Mouse (Mus musculus): ENCODE results near the gene Tcerg1l. TPM values are rescaled to one million over a fixed set of nuclear protein-coding genes. Genes with fewer than 3 reads are reported as not detected.

Tcerg1l gene
- polyA plus RNA-seq, 2 experiments: 0.01 TPM; not detected in 1

GRCm38 (mm10) chr7:138215177-138215830 lies 182.2 kb downstream of the Tcerg1l start:
- H3K4me1 ChIP-seq (replicated peaks; ENCODE audit: control insufficient read depth in 2 of 2, insufficient read depth in 2 of 2, low read length in 1 of 2): no peaks in the 10 kb centered on the region
- WGBS (ENCODE audit: insufficient replicate concordance): 40% methylated on average over 15 of the region's 15 CpGs
- H3K4me3 ChIP-seq (ENCODE audit: insufficient read depth in 1 of 2, low read depth in 2 of 2, low read length in 2 of 2): no peak overlapping the region
- no peaks in the 10 kb centered on the region for H3K27me3 ChIP-seq (ENCODE audit: control insufficient read depth, insufficient read depth, low read length)
- no peak overlapping the region for H3K27ac ChIP-seq
- no peak overlapping the region for H3K9ac ChIP-seq (replicated peaks)
- no peaks in the 10 kb centered on the region for H3K36me3 ChIP-seq (replicated peaks; ENCODE audit: control insufficient read depth, insufficient read depth, low read depth)
- TF ChIP-seq EP300 (IDR thresholded peaks at IDR 0.05; ENCODE audit: low read depth): no peak
- no peak for TF ChIP-seq CTCF (IDR thresholded peaks at IDR 0.05; ENCODE audit: low read depth)
- ATAC-seq (ENCODE audit: insufficient read depth) (no peak), DNase-seq (ENCODE audit: low read depth in 3 of 3, low spot score in 3 of 3) (no peak)
- no peaks in the 10 kb centered on the region for H3K9me3 ChIP-seq (ENCODE audit: control insufficient read depth, low read length)
- H3K4me2 ChIP-seq (ENCODE audit: low read depth): no peak overlapping the region

- no peaks in the 10 kb centered on the region for H3K27me3 ChIP-seq (ENCODE audit: control insufficient read depth, insufficient read depth, low read length)
- TF ChIP-seq EP300 (IDR thresholded peaks at IDR 0.05; ENCODE audit: low read depth) (no peak), CTCF (IDR thresholded peaks at IDR 0.05; ENCODE audit: low read depth) (no peak)
- H3K4me1 ChIP-seq (replicated peaks; ENCODE audit: control insufficient read depth in 2 of 2, insufficient read depth in 2 of 2, low read length in 1 of 2): no peaks in the 10 kb centered on the region
- no peaks in the 10 kb centered on the region for H3K36me3 ChIP-seq (replicated peaks; ENCODE audit: control insufficient read depth, insufficient read depth, low read depth)
- H3K9ac ChIP-seq (replicated peaks): no peak overlapping the region
- no peak overlapping the region for H3K4me2 ChIP-seq (ENCODE audit: low read depth)
- WGBS (ENCODE audit: insufficient replicate concordance): 39% methylated on average over 9 of the region's 9 CpGs
- H3K4me3 ChIP-seq (ENCODE audit: insufficient read depth in 1 of 2, low read depth in 2 of 2, low read length in 2 of 2): no peak overlapping the region
- H3K9me3 ChIP-seq (ENCODE audit: control insufficient read depth, low read length): no peaks in the 10 kb centered on the region
- DNase-seq (ENCODE audit: low read depth in 3 of 3, low spot score in 3 of 3) (no peak), ATAC-seq (ENCODE audit: insufficient read depth) (no peak)
- H3K27ac ChIP-seq: no peak overlapping the region
Observed at GRCm38 (mm10) chr7:138214710-138215109, 182.8 kb downstream of the Tcerg1l start.

GRCm38 (mm10) chr7:138209769-138210168 lies 187.8 kb downstream of the Tcerg1l start:
- H3K27me3 ChIP-seq (ENCODE audit: control insufficient read depth, insufficient read depth, low read length): no peaks in the 10 kb centered on the region
- H3K9me3 ChIP-seq (ENCODE audit: control insufficient read depth, low read length): no peaks in the 10 kb centered on the region
- H3K4me3 ChIP-seq (ENCODE audit: insufficient read depth in 1 of 2, low read depth in 2 of 2, low read length in 2 of 2): no peak overlapping the region
- no peak overlapping the region for H3K27ac ChIP-seq
- TF ChIP-seq EP300 (IDR thresholded peaks at IDR 0.05; ENCODE audit: low read depth): no peak
- H3K36me3 ChIP-seq (replicated peaks; ENCODE audit: control insufficient read depth, insufficient read depth, low read depth): no peaks in the 10 kb centered on the region
- no peak overlapping the region for H3K4me2 ChIP-seq (ENCODE audit: low read depth)
- H3K4me1 ChIP-seq (replicated peaks; ENCODE audit: control insufficient read depth in 2 of 2, insufficient read depth in 2 of 2, low read length in 1 of 2): no peaks in the 10 kb centered on the region
- 10% methylated on average over 5 of the region's 5 CpGs for WGBS (ENCODE audit: insufficient replicate concordance)
- ATAC-seq (ENCODE audit: insufficient read depth): no peak
- H3K9ac ChIP-seq (replicated peaks): no peak overlapping the region
- no peak for DNase-seq (ENCODE audit: low read depth in 3 of 3, low spot score in 3 of 3)

GRCm38 (mm10) chr7:138205124-138205523 lies 192.4 kb downstream of the Tcerg1l start:
- H3K36me3 ChIP-seq (replicated peaks; ENCODE audit: control insufficient read depth, insufficient read depth, low read depth): no peaks in the 10 kb centered on the region
- ATAC-seq (ENCODE audit: insufficient read depth) (no peak), DNase-seq (ENCODE audit: low read depth in 3 of 3, low spot score in 3 of 3) (no peak)
- H3K9me3 ChIP-seq (ENCODE audit: control insufficient read depth, low read length): no peaks in the 10 kb centered on the region
- no peaks in the 10 kb centered on the region for H3K27me3 ChIP-seq (ENCODE audit: control insufficient read depth, insufficient read depth, low read length)
- no peak overlapping the region for H3K27ac ChIP-seq
- TF ChIP-seq EP300 (IDR thresholded peaks at IDR 0.05; ENCODE audit: low read depth) (no peak), CTCF (IDR thresholded peaks at IDR 0.05; ENCODE audit: low read depth) (no peak)
- no peak overlapping the region for H3K9ac ChIP-seq (replicated peaks)
- H3K4me1 ChIP-seq (replicated peaks; ENCODE audit: control insufficient read depth in 2 of 2, insufficient read depth in 2 of 2, low read length in 1 of 2): no peaks in the 10 kb centered on the region
- no peak overlapping the region for H3K4me3 ChIP-seq (ENCODE audit: insufficient read depth in 1 of 2, low read depth in 2 of 2, low read length in 2 of 2)
- WGBS (ENCODE audit: insufficient replicate concordance): 16% methylated on average over 2 of the region's 2 CpGs
- H3K4me2 ChIP-seq (ENCODE audit: low read depth): no peak overlapping the region

- Histone ChIP-seq H3K4me1 (replicated peaks; ENCODE audit: control insufficient read depth in 2 of 2, insufficient read depth in 2 of 2, low read length in 1 of 2) (no peaks in the 10 kb centered on the region), H3K9me3 (ENCODE audit: control insufficient read depth, low read length) (no peaks in the 10 kb centered on the region), H3K4me2 (ENCODE audit: low read depth) (no peak overlapping the region), H3K36me3 (replicated peaks; ENCODE audit: control insufficient read depth, insufficient read depth, low read depth) (no peaks in the 10 kb centered on the region), H3K27ac (no peak overlapping the region), H3K27me3 (ENCODE audit: control insufficient read depth, insufficient read depth, low read length) (no peaks in the 10 kb centered on the region), H3K4me3 (ENCODE audit: insufficient read depth in 1 of 2, low read depth in 2 of 2, low read length in 2 of 2) (no peak overlapping the region), H3K9ac (replicated peaks) (no peak overlapping the region)
- ATAC-seq (ENCODE audit: insufficient read depth): no peak
- no peak for DNase-seq (ENCODE audit: low read depth in 3 of 3, low spot score in 3 of 3)
- TF ChIP-seq EP300 (IDR thresholded peaks at IDR 0.05; ENCODE audit: low read depth) (no peak), CTCF (IDR thresholded peaks at IDR 0.05; ENCODE audit: low read depth) (no peak)
- WGBS (ENCODE audit: insufficient replicate concordance): 27% methylated on average over 15 of the region's 15 CpGs
Observed at GRCm38 (mm10) chr7:138202162-138202832, 195.2 kb downstream of the Tcerg1l start.

Data from liver, embryonic 14.5 days (tissue).